In genomic region chr6:135971481-135971880, GRCm38 (mm10) we compare ENCODE assay signal across 31 mouse cellular contexts.
A peak's percentile ranks its signal among the peaks of the same experiment; 100 is the strongest.
DNase-seq lines count a peak whose midpoint lies in the region; ATAC-seq lines count a peak whose summit lies in the region.
"Had no signal": no experiment of that assay in that cellular context is flagged by ENCODE, and none has a peak within 500 bp of the region (broad histone marks: within the 10 kb centered on the region; RNA-seq: fewer than 3 reads in every experiment).

No protein-coding gene starts in this region.

- H3K27ac ChIP-seq in forebrain, embryonic 11.5 days (ENCODE audit: low read depth, low read length), result no peak overlapping the region
- H3K27ac ChIP-seq: heart, adult 2 months; heart, embryonic 13.5 days; hindbrain, embryonic 10.5 days; hindbrain, embryonic 15.5 days; kidney, embryonic 15.5 days; limb, embryonic 15.5 days; liver, embryonic 13.5 days; midbrain, embryonic 12.5 days; neural tube, embryonic 12.5 days had no signal

- H3K27me3 ChIP-seq in forebrain, embryonic 11.5 days (ENCODE audit: control insufficient read depth, insufficient read depth, low read length), result no peaks in the 10 kb centered on the region
- H3K27me3 ChIP-seq: heart, embryonic 13.5 days; hindbrain, embryonic 15.5 days; kidney, embryonic 15.5 days; limb, embryonic 15.5 days; liver, embryonic 13.5 days; megakaryocyte, embryonic 14.5 days; midbrain, embryonic 12.5 days; neural tube, embryonic 12.5 days had no signal

- H3K4me2 ChIP-seq in forebrain, embryonic 11.5 days (ENCODE audit: low read depth, low read length, severe bottlenecking), result no peak overlapping the region
- H3K4me2 ChIP-seq: heart, embryonic 13.5 days; hindbrain, embryonic 15.5 days; kidney, embryonic 15.5 days; limb, embryonic 15.5 days; liver, embryonic 13.5 days; midbrain, embryonic 12.5 days; neural tube, embryonic 12.5 days had no signal

- no peaks in the 10 kb centered on the region for H3K36me3 ChIP-seq in forebrain, embryonic 11.5 days (ENCODE audit: control insufficient read depth, insufficient read depth, low read length)
- H3K36me3 ChIP-seq: heart, embryonic 13.5 days; hindbrain, embryonic 10.5 days; hindbrain, embryonic 15.5 days; kidney, embryonic 15.5 days; limb, embryonic 15.5 days; liver, embryonic 13.5 days; midbrain, embryonic 12.5 days; neural tube, embryonic 12.5 days had no signal

- H3K4me3 ChIP-seq in forebrain, embryonic 11.5 days (ENCODE audit: low read depth, low read length), result no peak overlapping the region
- H3K4me3 ChIP-seq: heart, adult 2 months; heart, embryonic 13.5 days; hindbrain, embryonic 10.5 days; hindbrain, embryonic 15.5 days; kidney, embryonic 15.5 days; limb, embryonic 15.5 days; liver, embryonic 13.5 days; megakaryocyte, embryonic 14.5 days; midbrain, embryonic 12.5 days; myocyte; neural tube, embryonic 12.5 days had no signal

- no peaks in the 10 kb centered on the region for H3K4me1 ChIP-seq in forebrain, embryonic 11.5 days (replicated peaks; ENCODE audit: control insufficient read depth, insufficient read depth, low read length)
- H3K4me1 ChIP-seq: heart, embryonic 13.5 days; hindbrain, embryonic 15.5 days; limb, embryonic 15.5 days; liver, embryonic 13.5 days; megakaryocyte, embryonic 14.5 days; midbrain, embryonic 12.5 days; neural tube, embryonic 12.5 days had no signal

- peak; percentile 90 for DNase-seq in brain, adult 2 months (ENCODE audit: low read depth, low spot score)
- peak; percentile 75 for DNase-seq in cerebellum, adult 8-10 months
- DNase-seq in cerebellum, postnatal 25 days, result peak; percentile 87 to 90
- no peak for DNase-seq in forebrain, embryonic 11.5 days (ENCODE audit: low spot score)
- no peak for DNase-seq in right cerebral cortex, postnatal 10 days (ENCODE audit: low spot score in 2 of 2)
- DNase-seq: adrenal gland, postnatal 25 days; B cell, adult 2 months; gastrocnemius, postnatal 36 days; heart, adult 2 months; heart, postnatal 10 days; kidney, adult 18-20 months; kidney, postnatal 25 days; liver, embryonic 13.5 days; lung, adult 18-20 months; lung, postnatal 4 days; right cerebral cortex, adult 18-20 months; right cerebral cortex, postnatal 4 days; thymus, postnatal 4 days had no signal

- no peaks in the 10 kb centered on the region for H3K9me3 ChIP-seq in forebrain, embryonic 11.5 days (ENCODE audit: control insufficient read depth, low read length)
- H3K9me3 ChIP-seq: heart, embryonic 13.5 days; hindbrain, embryonic 10.5 days; hindbrain, embryonic 15.5 days; kidney, embryonic 15.5 days; limb, embryonic 15.5 days; midbrain, embryonic 12.5 days; neural tube, embryonic 12.5 days had no signal

- WGBS in forebrain, embryonic 11.5 days, result 92% methylated on average over 4 of the region's 4 CpGs

- peak; percentile 96 for ATAC-seq in cerebellum, adult (ENCODE audit: insufficient number of reproducible peaks, low FRiP score, low TSS enrichment)
- ATAC-seq in forebrain, embryonic 11.5 days (replicated peaks; ENCODE audit: low FRiP score), result no peak
- ATAC-seq: forebrain, embryonic 14.5 days; inflammation-experienced regulatory T-cells, adult 6 months; lung, postnatal 0 days had no signal

- no peak overlapping the region for H3K9ac ChIP-seq in forebrain, embryonic 11.5 days (ENCODE audit: low read length)
- H3K9ac ChIP-seq: heart, embryonic 13.5 days; hindbrain, embryonic 15.5 days; kidney, embryonic 15.5 days; limb, embryonic 15.5 days; liver, embryonic 13.5 days; midbrain, embryonic 12.5 days; neural tube, embryonic 12.5 days had no signal

Comparison
In these comparisons a context has a peak if more than half of its experiments do, and no peak if none do; other contexts are left out.
1. DNase-seq: peak in brain, adult 2 months (single experiment), cerebellum, adult 8-10 months (single experiment) and cerebellum, postnatal 25 days (2 of 2); none in forebrain, embryonic 11.5 days (single experiment) and right cerebral cortex, postnatal 10 days (0 of 2).